Mouse (Mus musculus) right cerebral cortex, adult 2 months (tissue): ENCODE measurements at regions not wholly inside any gene's neighbourhood (a gene's known extent, or its start where the extent isn't known, plus 50 kb on each side); places are given as distances from the start of the nearest gene placed in this dataset.

Experiments
- DNase-seq, 2 experiments: peaks; one replicate each; pipeline ENCODE4 v3.0.0; 2021 to 2022; ENCODE audit warnings: low spot score in 2 of 2

DNA sequence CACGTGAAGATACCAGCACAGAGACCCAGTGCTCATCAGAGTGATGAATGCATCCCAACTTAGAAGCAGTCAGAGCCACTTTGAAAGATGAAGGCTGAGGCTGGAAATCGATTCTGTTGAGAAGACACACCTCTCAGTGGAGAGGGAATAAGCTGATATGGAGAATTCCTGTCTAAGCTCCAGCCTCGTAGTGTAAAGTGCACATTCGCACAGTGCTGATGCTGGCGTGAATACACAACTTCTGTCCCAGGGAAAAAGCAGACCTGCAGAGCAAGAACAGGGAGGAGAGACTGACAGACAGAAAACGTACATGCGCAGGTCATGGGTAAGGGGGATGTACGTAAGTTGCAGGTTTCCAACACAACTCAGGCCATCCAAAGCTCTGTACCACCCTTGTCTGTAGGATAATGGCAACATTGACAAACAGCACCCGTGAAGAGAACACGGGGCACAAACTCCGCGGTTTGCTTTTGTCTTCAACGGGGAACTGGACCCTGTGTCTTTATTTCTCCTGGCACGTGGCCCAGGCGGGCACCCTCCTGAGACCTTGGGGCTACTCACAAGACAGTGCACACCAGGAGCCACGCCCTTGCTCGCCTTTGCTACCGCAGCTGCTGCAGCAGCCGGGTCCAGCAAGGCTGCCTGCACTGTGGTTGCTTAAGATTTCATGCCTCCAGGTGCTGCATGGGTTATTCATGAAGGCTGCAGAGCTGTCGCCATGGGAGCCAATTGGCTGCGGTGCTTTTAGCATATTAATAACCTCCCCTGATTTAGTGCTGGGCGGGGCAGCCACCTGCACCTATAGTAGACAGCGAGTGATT lies 434.3 kb downstream of the Cmpk2 start:
- peak; percentile 21 to 53 for DNase-seq

DNA sequence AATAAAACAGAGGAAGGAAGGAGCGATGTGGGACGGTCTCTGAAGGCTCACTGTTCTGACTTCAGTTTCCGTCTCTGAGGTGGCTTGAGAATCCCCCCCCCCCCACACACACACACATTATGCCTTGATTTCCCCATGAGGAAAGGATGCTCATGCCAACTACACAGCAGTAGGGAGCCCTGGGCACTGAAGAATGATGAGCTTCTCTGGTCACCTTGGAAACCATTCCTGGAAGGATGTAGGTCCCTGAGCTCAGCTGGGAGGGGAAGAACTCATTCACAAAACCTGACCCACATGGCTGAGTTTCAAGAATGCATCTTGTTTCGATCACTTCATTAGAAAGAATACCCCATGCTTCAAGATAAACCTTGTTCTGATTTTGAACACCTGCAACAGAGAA lies 422.2 kb downstream of the Cmpk2 start:
- DNase-seq: no peak

DNA sequence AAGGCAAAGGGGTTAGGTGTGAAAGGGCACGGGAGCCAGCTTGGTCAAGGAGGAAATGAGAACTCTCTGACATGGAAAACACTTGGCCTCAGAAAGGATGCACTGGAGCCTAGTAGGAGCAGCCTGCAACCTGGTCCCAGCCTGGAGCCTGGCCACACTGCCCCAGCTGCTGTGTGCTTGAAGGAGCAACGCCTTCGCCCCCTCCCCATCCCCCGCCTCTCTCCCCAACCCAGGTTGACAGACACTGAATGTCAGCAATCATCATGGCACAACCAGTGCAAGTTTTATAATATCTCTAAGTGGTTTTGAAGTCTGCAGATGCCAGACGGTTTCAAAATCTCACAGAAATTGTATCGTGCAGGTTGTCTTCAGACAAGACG lies 417.6 kb downstream of the Cmpk2 start:
- DNase-seq: no peak

DNA sequence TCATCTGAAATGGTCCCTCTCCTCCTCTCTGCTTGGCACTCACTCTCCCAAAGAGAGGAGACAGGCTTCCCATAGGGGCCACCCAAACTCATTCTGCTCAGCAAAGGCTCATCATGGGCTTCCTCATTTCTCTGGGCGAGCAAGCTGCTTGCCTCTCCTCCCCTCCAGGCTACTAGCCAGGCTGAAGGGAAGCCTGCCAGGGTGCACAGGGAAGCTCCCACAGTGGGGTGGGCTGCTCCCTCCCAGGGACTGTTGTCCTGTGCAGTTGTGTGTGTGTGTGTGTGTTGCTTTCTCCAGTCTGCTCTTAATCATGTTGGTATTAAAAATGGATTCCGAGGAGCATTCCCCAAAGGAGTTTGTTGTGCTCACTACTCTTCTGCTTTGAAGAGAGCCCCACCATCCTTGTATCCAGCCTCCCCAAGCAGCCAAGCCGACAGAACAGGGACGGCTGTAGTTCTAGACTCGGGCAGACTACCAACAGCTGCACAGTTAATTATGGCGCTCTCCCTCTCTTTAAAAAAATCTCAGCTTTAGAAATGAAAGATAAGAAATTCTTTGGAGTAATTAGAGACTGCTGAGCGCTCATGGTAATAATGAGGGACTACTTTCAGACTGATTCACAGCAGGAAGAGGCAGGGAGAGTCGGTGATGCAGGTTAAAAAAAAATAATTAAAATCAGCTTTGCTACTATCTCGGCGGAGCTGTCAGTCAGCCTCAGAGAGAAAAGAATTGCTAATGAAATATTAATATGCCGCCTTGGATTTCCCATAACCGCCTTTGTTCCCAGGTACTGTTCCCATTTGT lies 417.0 kb downstream of the Cmpk2 start:
- DNase-seq: peak in 1 of 2 experiments; percentile 41

DNA sequence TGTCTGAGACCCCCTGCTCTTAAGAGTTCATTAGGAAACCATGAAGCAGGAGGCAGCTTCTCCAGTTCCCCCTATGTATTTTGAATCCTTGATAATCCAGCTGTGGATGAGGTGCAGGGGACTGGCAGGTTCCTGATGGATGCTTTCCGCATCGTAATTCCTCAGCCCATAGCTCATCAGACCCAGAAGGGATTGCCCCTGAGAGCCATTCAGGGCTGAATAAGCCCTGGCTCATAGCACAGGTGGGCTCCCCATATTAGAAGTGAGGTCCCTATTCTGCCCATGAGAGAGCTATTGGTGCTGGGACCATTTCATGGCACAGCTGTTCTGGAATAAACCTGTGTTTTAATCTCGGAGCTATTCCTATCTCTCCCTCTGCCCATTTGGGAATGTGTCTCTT lies 416.1 kb downstream of the Cmpk2 start:
- DNase-seq: no peak

DNA sequence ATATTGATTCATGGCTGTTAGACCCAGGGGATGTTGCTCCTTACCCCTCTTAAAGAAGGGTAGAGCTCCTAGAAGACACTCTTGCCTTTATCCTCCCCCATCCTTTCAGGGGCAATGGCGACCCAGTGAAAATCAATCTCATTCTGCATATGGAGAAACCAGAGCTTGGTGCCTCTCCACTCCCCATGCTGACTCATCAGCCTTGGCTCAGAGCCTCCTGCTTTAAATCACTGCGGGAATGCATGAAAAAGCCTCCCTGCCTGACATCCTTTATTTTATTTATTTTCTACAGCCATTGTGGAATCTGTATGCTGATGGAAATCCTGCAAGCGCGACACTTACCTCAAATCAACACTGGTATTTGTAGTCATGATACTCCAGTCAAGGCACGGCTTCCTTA lies 415.2 kb downstream of the Cmpk2 start:
- peak; percentile 69 to 80 for DNase-seq

DNA sequence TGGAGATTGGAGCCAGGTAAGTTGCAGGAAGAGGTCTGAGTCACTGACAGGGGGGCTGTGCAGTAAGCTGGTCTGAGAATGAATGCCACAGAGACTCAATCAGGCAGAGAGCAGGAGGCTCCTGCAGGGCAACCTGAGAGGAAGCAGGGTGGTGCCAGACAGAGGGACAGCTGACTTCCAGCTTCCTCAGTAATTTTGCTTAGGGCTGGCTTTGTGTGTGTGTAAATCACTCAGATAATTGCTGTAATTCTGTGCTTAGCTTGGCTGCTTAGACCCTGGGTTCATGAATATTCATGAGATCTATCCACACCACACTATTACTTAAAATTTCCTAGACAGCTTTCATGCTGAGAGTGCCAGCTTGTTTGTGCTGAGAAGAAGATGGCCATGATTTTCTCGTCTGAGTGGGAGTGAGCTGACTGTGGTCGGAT lies 408.7 kb downstream of the Cmpk2 start:
- no peak for DNase-seq

DNA sequence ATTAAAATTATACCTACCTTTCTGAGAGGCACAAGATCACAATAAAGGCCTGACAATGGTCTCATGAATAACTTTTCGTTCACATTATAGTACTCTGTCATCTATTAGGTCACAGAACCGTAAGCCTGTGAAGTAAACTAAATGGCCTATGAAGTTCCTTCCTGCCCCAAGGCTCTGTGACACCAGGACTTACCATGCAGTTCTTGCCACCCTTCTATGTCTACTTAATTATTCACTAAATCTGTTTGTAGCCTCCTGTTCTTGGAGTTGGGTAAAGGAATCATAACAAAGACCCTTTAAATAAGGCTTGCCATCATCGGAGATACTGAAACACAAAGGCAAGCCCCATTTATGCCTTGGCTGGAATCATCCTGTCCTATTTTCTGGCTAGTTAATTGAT lies 408.3 kb downstream of the Cmpk2 start:
- DNase-seq: no peak

DNA sequence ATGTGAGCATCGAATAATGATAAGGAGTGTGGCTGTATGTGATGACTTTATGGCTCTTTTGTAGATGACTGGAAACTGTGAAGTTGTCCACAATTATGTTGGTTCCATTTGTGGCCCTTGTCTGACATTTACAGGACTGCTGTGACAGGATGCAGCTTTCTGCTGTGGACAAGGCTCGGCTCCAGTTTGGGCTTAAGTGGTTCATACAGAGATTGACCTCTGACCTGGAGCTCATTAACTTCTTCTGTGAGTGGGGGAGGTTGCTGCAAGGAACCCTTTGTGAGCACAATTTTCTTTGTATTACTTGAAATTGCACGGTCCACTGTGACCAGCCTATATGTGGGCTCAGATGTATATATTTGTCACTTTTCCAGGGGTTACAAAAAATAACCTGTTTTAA lies 403.5 kb downstream of the Cmpk2 start:
- DNase-seq: no peak

DNA sequence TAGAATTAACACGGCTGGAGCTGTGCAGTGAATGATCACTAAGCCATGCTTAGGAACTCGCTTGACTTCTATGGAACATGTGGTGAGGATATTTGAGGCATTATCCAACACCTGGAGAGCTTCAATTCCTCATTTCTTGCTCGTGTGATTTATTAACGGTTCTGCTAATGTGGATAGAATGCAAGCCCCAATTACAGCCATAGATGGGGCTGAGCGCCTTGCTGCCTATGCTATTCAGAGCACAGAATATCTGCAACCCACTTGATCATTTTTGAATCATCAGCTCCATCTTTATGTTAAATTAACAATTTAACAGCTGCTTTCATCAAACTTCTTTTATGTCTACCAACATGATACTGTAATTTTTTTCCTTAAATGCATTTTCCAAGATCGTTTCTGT lies 398.7 kb downstream of the Cmpk2 start:
- no peak for DNase-seq

DNA sequence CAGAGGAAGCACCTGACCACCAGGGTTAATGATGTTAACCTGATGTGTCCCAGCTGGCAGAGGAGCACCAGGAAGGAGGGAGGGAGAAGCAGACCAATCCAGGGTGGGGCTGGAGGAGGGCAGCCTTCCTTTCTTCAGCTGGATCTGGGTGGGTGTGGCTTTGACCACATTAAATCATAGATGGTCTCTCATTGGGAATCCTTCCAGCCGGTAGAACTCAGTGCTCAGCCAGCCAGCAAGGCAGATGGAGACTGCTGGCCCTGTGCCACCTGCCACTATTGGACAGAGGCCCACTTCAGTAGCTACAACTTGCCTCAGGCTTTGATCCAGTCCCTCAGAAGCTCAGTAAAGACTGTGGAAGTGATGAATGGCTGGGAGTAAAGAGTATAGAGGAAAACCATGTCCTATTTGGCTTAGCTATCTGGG lies 386.1 kb downstream of the Cmpk2 start:
- peak; percentile 61 to 69 for DNase-seq

DNA sequence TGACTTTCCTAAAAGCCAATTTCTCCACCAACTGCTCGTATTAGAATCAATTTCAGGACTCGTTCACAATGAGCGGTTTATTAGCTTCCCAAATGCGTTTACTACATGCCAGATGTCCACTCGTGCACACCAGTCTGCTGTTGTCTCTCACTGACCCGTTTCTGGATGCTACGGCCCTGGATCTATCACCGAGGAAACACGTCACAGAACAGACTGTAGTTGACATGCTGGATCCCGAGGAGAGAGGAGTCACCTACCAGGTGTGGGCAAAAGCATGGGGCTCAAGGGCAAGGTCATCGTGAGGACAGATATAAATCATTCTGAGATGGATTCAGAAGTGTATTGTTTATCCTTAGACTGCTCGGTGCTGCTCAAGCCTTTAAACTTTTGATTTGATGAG lies 375.9 kb downstream of the Cmpk2 start:
- no peak for DNase-seq

DNA sequence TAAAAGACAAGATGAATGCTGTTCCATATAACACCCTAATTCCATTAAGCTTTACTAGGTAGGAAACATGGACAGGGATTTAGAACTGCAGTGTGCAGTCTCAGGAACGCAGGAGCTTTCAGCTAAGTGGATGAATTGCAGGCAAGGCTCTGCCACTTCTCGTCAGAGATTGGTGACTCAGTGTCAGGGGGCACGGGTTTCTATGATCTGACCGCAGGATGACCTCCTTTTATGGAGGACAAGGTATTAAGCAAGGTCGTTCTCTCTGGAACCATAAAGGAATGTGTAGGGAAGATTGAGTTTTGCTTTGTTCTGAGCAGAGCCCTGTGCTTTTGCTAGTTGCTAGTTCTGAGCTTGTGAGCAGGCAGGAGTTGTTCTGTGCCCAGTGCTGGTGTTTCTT lies 373.7 kb downstream of the Cmpk2 start:
- DNase-seq: no peak

DNA sequence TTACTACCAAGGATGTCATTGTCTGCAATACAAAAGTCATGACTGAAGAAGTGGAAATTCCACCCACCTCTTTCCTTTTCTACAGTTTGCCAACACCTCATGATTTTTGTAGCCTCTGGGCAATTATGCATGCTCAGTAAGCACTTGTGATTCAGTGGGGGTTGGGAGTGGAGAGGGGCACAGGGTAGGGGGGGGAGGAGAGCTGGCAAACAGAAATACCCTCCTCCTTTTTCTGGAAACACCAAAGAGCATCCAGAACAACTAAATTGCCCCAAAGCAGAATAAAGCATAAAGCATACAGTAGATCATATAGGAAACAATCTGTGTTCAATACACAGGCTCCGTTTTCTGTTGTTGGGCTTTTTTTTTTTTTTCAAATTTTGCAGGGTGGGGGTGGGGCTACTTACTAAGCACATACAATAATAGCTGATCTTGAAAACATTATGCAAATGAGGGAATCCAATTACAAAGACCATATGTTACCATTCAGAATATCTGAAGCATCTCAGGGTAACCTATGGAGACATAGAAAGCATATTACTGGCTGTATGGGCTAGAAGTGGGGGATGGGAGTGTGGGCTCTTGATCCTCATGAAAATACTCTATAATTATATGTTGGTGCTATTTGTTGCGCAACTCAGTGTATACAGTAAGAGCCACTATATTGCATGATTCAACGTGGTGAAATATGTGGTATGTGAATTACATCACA lies 352.4 kb downstream of the Cmpk2 start:
- no peak for DNase-seq

DNA sequence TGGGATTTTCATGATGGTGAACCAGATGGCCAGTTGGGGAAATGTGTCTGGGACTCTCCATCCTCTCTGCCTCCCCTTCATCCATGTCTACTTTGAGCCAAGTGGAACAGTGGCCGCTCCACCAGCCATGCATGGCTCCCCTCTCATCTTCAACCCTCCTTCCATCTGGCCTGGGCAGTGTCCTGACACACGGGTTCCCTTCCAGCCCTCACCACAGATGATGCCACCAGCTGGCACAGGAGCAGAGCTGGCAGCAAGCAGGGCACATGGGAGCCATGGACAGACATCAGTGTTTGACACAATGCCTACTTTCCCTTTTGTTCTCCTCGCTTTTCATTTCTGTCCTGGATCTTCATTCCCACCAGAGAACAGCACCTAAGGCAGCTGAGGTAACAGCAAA lies 348.9 kb downstream of the Cmpk2 start:
- no peak for DNase-seq

DNA sequence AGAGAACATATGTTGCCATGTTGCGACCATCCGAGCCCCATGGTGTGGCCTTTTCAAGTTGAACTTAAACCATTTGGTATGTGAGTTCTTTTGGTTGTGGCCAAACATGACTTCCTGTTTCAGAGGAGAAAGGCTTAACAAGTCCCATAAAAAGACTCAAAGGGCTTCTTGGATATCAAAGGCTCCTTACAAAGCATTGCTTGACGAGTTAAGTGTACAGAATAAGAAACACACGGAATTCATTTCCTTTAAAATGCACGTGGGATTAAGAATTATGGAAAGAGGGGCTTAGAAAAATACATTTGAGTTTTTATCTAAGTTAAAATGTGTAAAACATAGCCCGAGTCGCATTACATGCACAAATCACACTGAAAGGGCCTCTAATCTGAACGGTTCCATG lies 346.8 kb downstream of the Cmpk2 start:
- DNase-seq: no peak

DNA sequence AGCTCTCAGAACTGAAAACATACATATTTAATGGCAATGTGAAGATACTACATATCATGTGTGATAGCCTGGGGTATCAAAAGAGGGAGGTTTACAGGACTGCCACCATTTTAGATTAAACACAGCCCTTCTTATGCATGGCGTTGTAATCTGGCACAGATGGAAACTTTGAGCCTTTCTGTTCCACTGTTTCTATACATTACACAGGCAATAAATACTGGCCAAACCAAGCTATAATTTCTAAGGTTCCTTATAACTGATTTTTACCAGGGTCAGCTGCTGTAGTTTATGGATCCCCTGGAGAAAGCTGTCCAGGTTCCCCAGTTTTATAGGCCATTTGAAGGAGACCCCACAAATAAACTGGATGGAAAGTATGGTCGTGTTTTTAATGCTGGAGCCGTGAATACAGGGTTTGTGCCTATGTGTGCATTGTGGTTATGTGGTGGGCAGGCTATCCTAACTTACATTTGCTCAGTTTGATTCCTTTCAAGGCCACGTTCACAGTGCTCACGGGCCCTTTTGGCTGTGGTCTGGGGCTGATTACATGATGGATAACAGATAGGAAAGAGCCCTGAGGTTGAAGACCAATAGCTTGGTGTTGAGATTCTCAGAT lies 341.7 kb downstream of the Cmpk2 start:
- DNase-seq: no peak

DNA sequence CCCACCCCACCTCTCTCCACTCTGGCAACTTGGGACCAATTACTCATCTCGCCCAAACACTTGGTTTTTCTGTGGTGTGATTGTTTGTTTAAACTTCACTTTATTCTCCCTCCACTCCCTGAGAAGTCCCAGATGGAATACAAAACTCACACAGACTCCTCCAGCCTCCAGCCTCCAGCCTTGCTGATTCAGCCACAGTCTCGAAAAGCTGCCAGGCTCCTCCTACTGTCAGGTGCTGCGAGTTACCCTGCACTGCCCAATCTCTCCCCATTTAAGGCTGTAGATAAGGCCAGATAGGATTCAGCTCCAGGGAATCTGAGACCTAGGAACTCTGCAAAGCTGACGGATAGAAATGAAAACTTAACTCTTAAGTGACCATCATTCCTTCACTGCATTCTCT lies 340.7 kb downstream of the Cmpk2 start:
- DNase-seq: peak; percentile 34 to 43

DNA sequence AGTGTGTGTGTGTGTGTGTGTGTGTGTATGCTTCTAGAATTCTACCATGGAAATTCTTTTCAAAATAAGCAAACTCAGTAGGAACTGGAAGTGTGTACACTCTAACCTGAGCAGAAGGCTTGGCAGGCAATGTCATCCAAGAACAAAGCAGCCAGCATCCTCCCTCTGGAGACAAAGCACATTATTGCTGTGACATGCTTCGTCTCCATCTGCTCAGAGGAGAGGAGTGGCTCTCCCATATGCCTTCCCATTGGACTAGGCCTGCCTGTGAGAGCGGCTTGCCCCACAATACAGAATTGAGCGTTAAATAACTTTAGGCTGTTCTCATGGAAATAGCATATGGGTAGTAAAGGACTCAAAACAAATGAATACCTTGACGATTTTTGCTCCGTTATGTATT lies 333.5 kb downstream of the Cmpk2 start:
- no peak for DNase-seq

DNA sequence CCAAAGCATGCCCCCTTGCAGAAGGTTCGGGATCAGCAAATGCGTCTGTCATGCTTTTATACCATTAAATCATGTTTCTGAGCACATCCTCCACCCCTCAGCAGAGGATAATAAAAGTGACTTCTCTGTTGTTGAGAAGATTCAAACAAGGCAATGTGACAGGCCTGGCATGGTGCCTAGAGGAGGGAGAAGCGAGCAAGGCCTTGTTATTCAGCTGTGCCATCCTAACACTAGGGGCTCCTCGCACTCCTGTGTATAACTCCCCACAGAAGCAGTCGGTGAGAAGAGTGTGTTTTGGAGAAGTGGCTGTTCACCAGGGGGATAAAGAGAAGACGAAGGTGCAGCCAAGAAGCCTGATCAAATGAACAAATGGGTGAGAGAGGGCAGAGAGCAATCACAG lies 330.3 kb downstream of the Cmpk2 start:
- no peak for DNase-seq

DNA sequence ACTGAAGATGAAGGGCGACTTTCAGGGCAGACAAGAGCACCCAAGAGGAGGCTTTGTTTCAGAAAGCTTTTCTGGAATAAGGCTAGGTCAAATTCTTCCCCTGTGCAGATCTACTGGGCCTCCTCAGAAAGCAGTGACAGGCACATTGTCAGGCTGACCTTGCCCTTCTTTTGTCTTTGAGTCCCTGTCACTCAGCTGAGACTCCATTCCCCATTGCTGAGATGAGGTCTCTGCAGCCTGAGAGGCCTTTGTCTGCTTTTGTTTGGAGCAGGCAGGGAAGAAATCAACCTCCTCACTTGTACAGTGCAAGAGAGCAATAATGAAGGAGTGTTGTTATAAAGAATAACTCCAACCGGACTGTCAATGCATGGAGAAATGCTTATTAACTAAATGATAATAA lies 327.4 kb downstream of the Cmpk2 start:
- no peak for DNase-seq

DNA sequence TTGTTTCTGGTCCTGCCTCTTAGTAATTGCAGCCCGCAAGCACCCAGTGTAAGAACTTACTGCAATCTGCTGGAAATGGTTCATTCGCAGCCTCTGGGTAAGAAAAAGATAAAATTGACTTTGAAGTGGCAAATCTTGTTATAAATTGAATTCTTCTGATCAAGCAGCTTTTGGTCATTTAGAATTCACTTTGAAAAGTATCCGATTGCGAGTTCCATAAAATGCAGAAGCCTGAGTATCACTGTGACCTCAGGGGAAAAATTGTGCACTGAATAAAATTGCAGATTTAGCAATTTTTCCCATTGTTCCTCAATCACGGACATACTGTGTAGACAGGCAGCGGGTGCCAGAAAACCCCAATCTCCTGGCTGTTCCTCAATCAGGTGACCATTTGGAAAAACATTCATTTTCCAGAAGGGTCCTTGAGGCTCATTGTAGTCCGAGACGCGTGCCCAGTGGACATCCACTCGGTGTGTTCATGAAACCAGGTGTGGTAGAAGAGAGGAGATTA lies 320.4 kb downstream of the Cmpk2 start:
- no peak for DNase-seq
